Mouse (Mus musculus): ENCODE data around the gene M1ap. TPM values are rescaled to one million over a fixed set of nuclear protein-coding genes. Genes with fewer than 3 reads are reported as not detected.
A peak's percentile ranks its signal among the peaks of the same experiment; 100 is the strongest.

The M1ap gene
- total RNA-seq, 2 experiments from 2014 or later: not detected

- DNase-seq (ENCODE audit: extremely low spot score in 1 of 2, low spot score in 2 of 2): no peak
- intact Hi-C loops (cut with DNase I): no loop called here
Measured at GRCm38 (mm10) chr6:82926106-82926505, 20.6 kb upstream of the M1ap start.

- no peak for DNase-seq (ENCODE audit: extremely low spot score in 1 of 2, low spot score in 2 of 2)
- intact Hi-C loops (cut with DNase I): no loop called here
Measured at GRCm38 (mm10) chr6:82926528-82926927, 20.2 kb upstream of the M1ap start.

- intact Hi-C loops (cut with DNase I): no loop called here
- no peak for DNase-seq (ENCODE audit: extremely low spot score in 1 of 2, low spot score in 2 of 2)
Measured at GRCm38 (mm10) chr6:82927617-82928016, 19.1 kb upstream of the M1ap start.

- intact Hi-C loops (cut with DNase I): no loop called here
Measured at GRCm38 (mm10) chr6:82934616-82935230, 12.0 kb upstream of the M1ap start.

DNA sequence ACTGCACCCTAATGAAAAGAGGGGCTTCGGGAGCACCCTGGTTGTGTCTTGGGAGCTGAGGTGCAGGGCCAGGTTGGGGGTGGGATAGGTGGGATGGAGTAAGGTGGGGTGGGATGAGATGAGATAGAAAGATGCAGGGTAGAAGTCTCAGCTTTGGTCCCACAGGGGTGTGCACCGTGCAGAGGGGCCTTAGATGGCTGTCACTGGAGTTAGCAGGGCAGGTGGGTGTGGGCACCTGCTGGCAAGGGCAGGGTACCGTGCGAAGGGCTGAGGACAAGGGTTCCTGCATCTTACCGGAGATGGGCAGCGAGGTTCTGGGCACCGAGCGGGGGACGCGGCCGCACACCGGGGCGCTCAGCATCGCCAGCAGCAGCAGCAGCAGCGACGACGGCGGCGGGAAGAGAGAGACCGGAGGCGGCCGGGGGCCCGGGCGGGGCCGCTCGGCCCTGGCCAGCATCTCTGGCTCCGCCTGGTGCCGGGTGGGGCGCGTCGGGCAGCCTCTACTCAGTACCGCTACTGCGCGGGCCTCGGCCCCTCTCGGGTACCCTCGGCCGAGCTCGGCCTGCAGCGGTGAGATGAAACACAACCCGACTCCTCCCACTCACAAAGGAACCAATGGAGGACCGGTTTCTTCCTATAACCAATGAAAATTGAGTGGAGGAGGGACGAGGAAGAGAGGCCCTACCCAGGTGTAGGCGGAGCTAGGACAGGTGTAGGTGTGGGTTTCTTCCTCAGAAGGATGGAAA is 7.4 kb upstream of the M1ap start, which contains the start of gene Sema4f:
TSS of gene Sema4f (minus strand) at position 603 of the 746 bp plus-strand sequence.
- DNase-seq (ENCODE audit: extremely low spot score in 1 of 2, low spot score in 2 of 2): peak; percentile 78 to 79
- intact Hi-C loops (cut with DNase I): no loop called here

More at GRCm38 (mm10) chr6:82934616-82935230, 12.0 kb upstream of the M1ap start:
- DNase-seq (ENCODE audit: extremely low spot score in 1 of 2, low spot score in 2 of 2): no peak

GRCm38 (mm10) chr6:82940765-82941164 is 5.9 kb upstream of the M1ap start:
- intact Hi-C loops (cut with DNase I): no loop called here
- no peak for DNase-seq (ENCODE audit: extremely low spot score in 1 of 2, low spot score in 2 of 2)

GRCm38 (mm10) chr6:82945750-82946149 is 952 bp upstream of the M1ap start:
- DNase-seq (ENCODE audit: extremely low spot score in 1 of 2, low spot score in 2 of 2): no peak
- intact Hi-C loops (cut with DNase I): no loop called here

GRCm38 (mm10) chr6:82956553-82957251 is 10.0 kb downstream of the M1ap start:
- no peak for DNase-seq (ENCODE audit: extremely low spot score in 1 of 2, low spot score in 2 of 2)
- intact Hi-C loops (cut with DNase I): no loop called here

DNA sequence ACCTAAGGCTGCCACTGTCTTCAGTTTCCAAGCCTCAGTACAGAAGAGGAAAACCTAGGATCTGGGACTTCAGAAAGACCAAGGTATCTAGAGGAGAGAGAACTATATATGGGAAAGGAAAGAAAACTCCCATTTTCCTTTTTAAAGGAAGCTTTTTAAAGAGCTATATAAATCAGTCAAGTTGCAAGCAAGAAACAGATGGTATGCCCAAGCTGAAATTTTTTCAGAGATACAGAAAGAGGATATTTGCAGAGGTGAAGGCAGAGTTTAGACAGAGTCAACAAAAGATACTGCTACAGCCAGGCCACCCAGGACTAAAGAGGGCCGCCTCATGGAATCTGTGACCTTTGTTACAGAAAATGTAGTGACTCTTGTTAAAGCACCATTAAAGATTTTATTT is 15.0 kb downstream of the M1ap start:
- no peak for DNase-seq (ENCODE audit: extremely low spot score in 1 of 2, low spot score in 2 of 2)
- intact Hi-C loops (cut with DNase I): no loop called here

GRCm38 (mm10) chr6:82969249-82970084 is 22.8 kb downstream of the M1ap start:
- intact Hi-C loops (cut with DNase I): loop anchor here (2.0 to 10.0 kb wide), 3 partner anchors 52 to 995 kb away; no protein-coding TSS in a partner anchor
- DNase-seq (ENCODE audit: extremely low spot score in 1 of 2, low spot score in 2 of 2): no peak

DNA sequence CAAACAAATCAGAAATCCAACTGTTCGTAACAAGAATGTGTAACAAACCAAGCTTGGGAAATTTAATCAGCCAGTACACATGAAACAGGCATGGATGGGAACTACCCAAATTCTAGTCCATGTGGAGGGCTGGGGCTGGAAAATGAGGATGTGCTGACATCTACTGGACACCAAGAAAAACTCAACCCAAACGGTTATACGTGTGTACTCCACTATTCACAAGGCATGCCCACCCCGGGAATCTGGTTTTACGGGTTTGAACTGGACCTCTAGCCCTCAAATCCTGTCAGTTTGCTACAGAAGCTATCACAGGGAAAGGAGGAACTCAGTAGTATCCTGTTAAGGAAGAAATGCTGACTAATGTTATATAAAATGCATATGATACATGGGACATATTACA is 24.3 kb downstream of the M1ap start:
- intact Hi-C loops (cut with DNase I): loop anchor here (2.0 to 10.0 kb wide), 3 partner anchors 54 to 996 kb away; no protein-coding TSS in a partner anchor

DNA sequence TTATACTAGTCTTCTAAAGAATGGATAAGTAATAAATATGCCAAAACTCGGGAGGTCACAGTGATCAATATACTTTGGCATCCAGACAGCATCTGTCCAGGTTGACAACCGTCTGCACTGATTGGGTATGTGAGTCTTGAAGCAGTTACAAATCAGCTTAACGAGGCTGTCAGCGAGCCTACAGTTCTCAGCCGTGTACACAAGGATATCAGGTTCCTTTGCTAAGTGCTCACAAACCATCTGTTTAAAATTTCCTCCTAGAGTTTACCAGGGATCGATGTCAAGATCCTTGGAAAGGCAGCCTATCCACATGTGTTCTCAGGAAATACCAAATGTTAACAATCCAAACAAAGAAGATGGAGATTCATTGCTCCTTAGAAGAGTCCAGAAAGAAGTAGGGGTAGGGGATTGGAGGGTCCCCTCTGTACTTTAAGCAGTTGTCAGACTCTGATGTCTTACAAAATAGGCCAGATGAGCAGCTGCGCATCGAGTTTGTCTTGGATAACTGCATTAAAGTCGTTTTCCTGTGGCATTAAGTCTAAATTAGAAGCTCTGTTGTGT is 40.8 kb downstream of the M1ap start:
- intact Hi-C loops (cut with DNase I): no loop called here
- DNase-seq (ENCODE audit: extremely low spot score in 1 of 2, low spot score in 2 of 2): no peak

More for the DNA sequence above, 24.3 kb downstream of the M1ap start:
- peak; percentile 47 to 62 for DNase-seq (ENCODE audit: extremely low spot score in 1 of 2, low spot score in 2 of 2)

GRCm38 (mm10) chr6:82993696-82994095 is 47.0 kb downstream of the M1ap start:
- DNase-seq (ENCODE audit: extremely low spot score in 1 of 2, low spot score in 2 of 2): no peak
- intact Hi-C loops (cut with DNase I): no loop called here

DNA sequence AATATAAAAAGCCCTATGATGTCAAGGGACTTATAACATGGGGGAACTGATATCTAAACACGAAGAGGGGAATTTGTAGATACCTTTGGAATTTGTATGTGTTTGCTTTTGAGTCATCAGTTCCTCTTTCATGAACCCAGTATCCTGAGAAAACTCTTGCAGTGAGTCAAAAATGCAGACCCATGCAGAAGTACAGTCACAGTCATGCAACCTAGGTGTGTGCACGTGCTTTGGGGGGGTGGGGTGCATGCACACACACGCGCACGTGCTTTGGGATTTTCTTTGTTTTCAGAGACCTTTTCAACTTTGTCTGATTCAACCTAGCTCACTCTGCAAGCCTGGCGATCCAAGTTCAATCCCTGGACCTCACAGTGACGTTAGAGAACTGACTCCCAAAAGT is 47.7 kb downstream of the M1ap start:
- DNase-seq (ENCODE audit: extremely low spot score in 1 of 2, low spot score in 2 of 2): no peak
- intact Hi-C loops (cut with DNase I): no loop called here

- intact Hi-C loops (cut with DNase I): loop anchor here (2.0 to 5.0 kb wide), 4 partner anchors 35 to 104 kb away; partner anchors contain the start of genes Aup1, Ccdc142, Dok1 and Gm42688
Measured at GRCm38 (mm10) chr6:82996740-82997315, 50.1 kb downstream of the M1ap start.

GRCm38 (mm10) chr6:82997511-82998102 is 50.9 kb downstream of the M1ap start:
- intact Hi-C loops (cut with DNase I): loop anchor here (2.0 to 5.0 kb wide), 4 partner anchors 35 to 103 kb away; partner anchors contain the start of genes Aup1, Ccdc142, Dok1 and Gm42688
- DNase-seq (ENCODE audit: extremely low spot score in 1 of 2, low spot score in 2 of 2): peak; percentile 13 to 50

More at GRCm38 (mm10) chr6:82996740-82997315, 50.1 kb downstream of the M1ap start:
- peak; percentile 89 to 93 for DNase-seq (ENCODE audit: extremely low spot score in 1 of 2, low spot score in 2 of 2)

DNA sequence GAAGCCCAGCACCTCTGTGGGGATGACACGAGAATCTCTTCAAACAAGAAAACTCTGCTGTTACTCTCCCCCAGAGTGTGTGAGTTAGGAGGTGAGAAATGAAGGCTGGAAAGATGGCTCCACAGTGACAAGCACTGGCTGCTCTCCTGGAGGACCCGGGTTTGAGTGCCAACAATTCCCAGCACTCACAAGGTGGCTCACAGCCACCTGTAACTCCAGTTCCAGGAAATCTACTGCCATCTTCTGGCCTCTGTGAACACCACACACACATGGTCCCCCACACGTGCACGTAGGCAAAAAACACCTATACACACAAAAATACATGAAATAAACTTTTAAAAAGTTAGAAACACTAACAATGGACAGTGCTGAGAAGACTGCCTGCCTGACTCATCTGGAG is 51.6 kb downstream of the M1ap start:
- DNase-seq (ENCODE audit: extremely low spot score in 1 of 2, low spot score in 2 of 2): peak in 1 of 2 experiments; percentile 25
- intact Hi-C loops (cut with DNase I): loop anchor here (5.0 kb wide), 1 partner anchor 34 kb away; the partner anchor contains the start of genes Dok1 and Loxl3
